Mouse (Mus musculus): ENCODE measurements around the gene Tmem178b.

Tmem178b gene

GRCm38 (mm10) chr6:40023592-40024335, 150.7 kb downstream of the Tmem178b start:
- DNase-seq: no peak

GRCm38 (mm10) chr6:40024336-40024934, 151.4 kb downstream of the Tmem178b start:
- DNase-seq: no peak

GRCm38 (mm10) chr6:40032901-40033300, 159.8 kb downstream of the Tmem178b start:
- DNase-seq: no peak

- DNase-seq: no peak
These were observed 160.9 kb downstream of the Tmem178b start for GRCm38 (mm10) chr6:40033935-40034334.

- peak in 1 of 2 experiments; percentile 31 for DNase-seq
These were observed 176.2 kb downstream of the Tmem178b start for GRCm38 (mm10) chr6:40048969-40049908.

GRCm38 (mm10) chr6:40049909-40050484, 176.9 kb downstream of the Tmem178b start:
- no peak for DNase-seq

- DNase-seq: no peak
These were observed 178.6 kb downstream of the Tmem178b start for GRCm38 (mm10) chr6:40051698-40052097.

GRCm38 (mm10) chr6:40052593-40052992, 179.5 kb downstream of the Tmem178b start:
- no peak for DNase-seq

- DNase-seq: no peak
These were observed 186.4 kb downstream of the Tmem178b start for GRCm38 (mm10) chr6:40059466-40059865.

- DNase-seq: peak; percentile 21 to 71
These were observed 188.5 kb downstream of the Tmem178b start for GRCm38 (mm10) chr6:40061327-40062189.

- no peak for DNase-seq
These were observed 189.1 kb downstream of the Tmem178b start for GRCm38 (mm10) chr6:40062190-40062501.

- DNase-seq: no peak
These were observed 190.4 kb downstream of the Tmem178b start for GRCm38 (mm10) chr6:40063438-40063837.

GRCm38 (mm10) chr6:40063899-40064298, 190.8 kb downstream of the Tmem178b start:
- no peak for DNase-seq

GRCm38 (mm10) chr6:40064342-40064741, 191.3 kb downstream of the Tmem178b start:
- no peak for DNase-seq

GRCm38 (mm10) chr6:40068467-40068866, 195.4 kb downstream of the Tmem178b start:
- DNase-seq: no peak

GRCm38 (mm10) chr6:40071007-40071406, 197.9 kb downstream of the Tmem178b start:
- DNase-seq: no peak

- DNase-seq: no peak
These were observed 203.0 kb downstream of the Tmem178b start for GRCm38 (mm10) chr6:40076089-40076488.

- no peak for DNase-seq
These were observed 203.7 kb downstream of the Tmem178b start for GRCm38 (mm10) chr6:40076670-40077313.

GRCm38 (mm10) chr6:40078353-40078752, 205.3 kb downstream of the Tmem178b start:
- no peak for DNase-seq

- DNase-seq: no peak
These were observed 210.7 kb downstream of the Tmem178b start for GRCm38 (mm10) chr6:40083726-40084125.

- no peak for DNase-seq
These were observed 218.2 kb downstream of the Tmem178b start for GRCm38 (mm10) chr6:40091250-40091651.

- DNase-seq: no peak
These were observed 225.4 kb downstream of the Tmem178b start for GRCm38 (mm10) chr6:40098498-40098897.

Measured in kidney, postnatal 25 days (tissue).